Mouse (Mus musculus) cerebellum, postnatal 10 days (tissue): ENCODE measurements around the gene Sult2a8.
"Not testable (repeated sequence)": the region's sequence is repeated elsewhere in the genome, so short reads cannot be mapped to it uniquely, and the experiment has no call there.

Source experiments
- DNase-seq, 2 experiments: peaks; one replicate each; pipeline ENCODE4 v3.0.0; 2021; ENCODE audit warnings: mixed read lengths in 2 of 2

Gene Sult2a8

GRCm38 (mm10) chr7:14446534-14446933, at the start of gene Sult2a8:
TSS of gene Sult2a8 (minus strand) at chr7:14446769.
- DNase-seq: no peak

- no peak for DNase-seq
Observed at GRCm38 (mm10) chr7:14494130-14494529, 47.6 kb upstream of the Sult2a8 start, which contains the start of gene Sult2a7. TSS of gene Sult2a7 (minus strand) at chr7:14494230.

- DNase-seq: no peak
Observed at GRCm38 (mm10) chr7:14492886-14493285, 46.3 kb upstream of the Sult2a8 start.

GRCm38 (mm10) chr7:14439581-14439980, 7.0 kb downstream of the Sult2a8 start:
- DNase-seq: no peak

GRCm38 (mm10) chr7:14438484-14438883, 8.1 kb downstream of the Sult2a8 start:
- no peak for DNase-seq

GRCm38 (mm10) chr7:14438029-14438428, 8.5 kb downstream of the Sult2a8 start:
- no peak for DNase-seq

- DNase-seq: not testable (repeated sequence)
Observed at GRCm38 (mm10) chr7:14399363-14399762, 47.2 kb downstream of the Sult2a8 start.

- no peak for DNase-seq
Observed at GRCm38 (mm10) chr7:14396462-14396861, 50.1 kb downstream of the Sult2a8 start.
